Mouse (Mus musculus) E14TG2a.4 (cell line): ENCODE results near the gene Rnf123.

Experiments used
- H3K27me3 ChIP-seq: 2 replicates; pipeline ENCODE4 v1.6.1; 2014; ENCODE audit warnings: low read length, control low read depth; ENCODE audit not compliant: insufficient read depth
- H3K36me3 ChIP-seq: 2 replicates; pipeline ENCODE4 v1.6.1; 2014; ENCODE audit warnings: low read length, control low read depth; ENCODE audit not compliant: insufficient read depth
- H3K4me1 ChIP-seq: replicated peaks from 2 replicates; pipeline ENCODE4 v1.6.1; 2014; ENCODE audit warnings: low read depth, low read length, control low read depth
- H3K4me3 ChIP-seq: replicated peaks from 2 replicates; pipeline ENCODE4 v1.5.1; 2014; ENCODE audit warnings: mild to moderate bottlenecking, low read length
- H3K9me3 ChIP-seq: 2 replicates; pipeline ENCODE4 v1.6.1; 2014; ENCODE audit warnings: low read length, control low read depth
- CTCF ChIP-seq: conservative IDR thresholded peaks from 2 replicates; pipeline ENCODE4 v1.5.1; 2014; ENCODE audit warnings: low read length
- NANOG ChIP-seq: IDR thresholded peaks from 2 replicates; pipeline ENCODE4 v1.6.1; 2014; ENCODE audit warnings: borderline replicate concordance, low read length, mixed read lengths
- POU5F1 ChIP-seq: IDR thresholded peaks from 2 replicates; pipeline ENCODE4 v1.6.1; 2014; ENCODE audit warnings: low read length, borderline replicate concordance

The Rnf123 gene

GRCm38 (mm10) chr9:108121170-108121969 lies 38.2 kb upstream of the Rnf123 start:
- Histone ChIP-seq H3K4me3 (no peak overlapping the region), H3K4me1 (peaks cover 5% of the 10 kb centered on the region), H3K36me3 (no peaks in the 10 kb centered on the region), H3K27me3 (peaks cover 25% of the 10 kb centered on the region), H3K9me3 (no peaks in the 10 kb centered on the region)
- no peak for TF ChIP-seq CTCF
- TF ChIP-seq NANOG = no peak
- TF ChIP-seq POU5F1 = no peak

GRCm38 (mm10) chr9:108120671-108121070 lies 37.5 kb upstream of the Rnf123 start:
- no peaks in the 10 kb centered on the region for H3K36me3 ChIP-seq
- TF ChIP-seq NANOG (no peak), CTCF (no peak), POU5F1 (no peak)
- no peak overlapping the region for H3K4me3 ChIP-seq
- H3K27me3 ChIP-seq = peaks cover 32% of the 10 kb centered on the region
- H3K9me3 ChIP-seq = no peaks in the 10 kb centered on the region
- peaks cover 5% of the 10 kb centered on the region for H3K4me1 ChIP-seq

GRCm38 (mm10) chr9:108119891-108120411 lies 36.8 kb upstream of the Rnf123 start:
- peaks cover 13% of the 10 kb centered on the region for H3K4me1 ChIP-seq
- peaks cover 40% of the 10 kb centered on the region for H3K27me3 ChIP-seq
- H3K36me3 ChIP-seq = no peaks in the 10 kb centered on the region
- H3K9me3 ChIP-seq = no peaks in the 10 kb centered on the region
- no peak overlapping the region for H3K4me3 ChIP-seq
- TF ChIP-seq NANOG (no peak), POU5F1 (no peak), CTCF (no peak)

- H3K4me1 ChIP-seq = peaks cover 28% of the 10 kb centered on the region
- H3K36me3 ChIP-seq = no peaks in the 10 kb centered on the region
- TF ChIP-seq CTCF (no peak), POU5F1 (no peak), NANOG (no peak)
- H3K9me3 ChIP-seq = no peaks in the 10 kb centered on the region
- peaks cover 68% of the 10 kb centered on the region for H3K27me3 ChIP-seq
- H3K4me3 ChIP-seq = no peak overlapping the region
Observed at GRCm38 (mm10) chr9:108117143-108117542, 34.0 kb upstream of the Rnf123 start.

- Histone ChIP-seq H3K4me1 (peaks cover 43% of the 10 kb centered on the region), H3K9me3 (no peaks in the 10 kb centered on the region), H3K36me3 (no peaks in the 10 kb centered on the region), H3K27me3 (peaks cover 80% of the 10 kb centered on the region), H3K4me3 (peak overlapping the region; percentile 68)
- TF ChIP-seq CTCF (no peak), NANOG (no peak), POU5F1 (no peak)
Observed at GRCm38 (mm10) chr9:108115290-108116077, 32.3 kb upstream of the Rnf123 start.

- H3K9me3 ChIP-seq = no peaks in the 10 kb centered on the region
- no peak overlapping the region for H3K4me3 ChIP-seq
- H3K27me3 ChIP-seq = peaks cover 97% of the 10 kb centered on the region
- H3K4me1 ChIP-seq = peaks cover 56% of the 10 kb centered on the region
- TF ChIP-seq NANOG (no peak), CTCF (no peak), POU5F1 (no peak)
- no peaks in the 10 kb centered on the region for H3K36me3 ChIP-seq
Observed at GRCm38 (mm10) chr9:108112719-108113340, 29.7 kb upstream of the Rnf123 start.

GRCm38 (mm10) chr9:108111593-108112121 lies 28.5 kb upstream of the Rnf123 start:
- TF ChIP-seq POU5F1 (no peak), CTCF (no peak), NANOG (no peak)

GRCm38 (mm10) chr9:108111101-108111592 lies 28.0 kb upstream of the Rnf123 start:
- peaks cover 72% of the 10 kb centered on the region for H3K4me1 ChIP-seq
- no peaks in the 10 kb centered on the region for H3K9me3 ChIP-seq
- H3K4me3 ChIP-seq = peak overlapping the region; percentile 62
- TF ChIP-seq NANOG (no peak), CTCF (no peak)
- no peaks in the 10 kb centered on the region for H3K36me3 ChIP-seq
- H3K27me3 ChIP-seq = peaks cover 100% of the 10 kb centered on the region

More at GRCm38 (mm10) chr9:108111593-108112121, 28.5 kb upstream of the Rnf123 start:
- Histone ChIP-seq H3K36me3 (no peaks in the 10 kb centered on the region), H3K4me3 (peak overlapping the region; percentile 62), H3K27me3 (peaks cover 100% of the 10 kb centered on the region), H3K4me1 (peaks cover 68% of the 10 kb centered on the region), H3K9me3 (no peaks in the 10 kb centered on the region)
